ENCODE assay signal across 8 mouse cellular contexts in genomic region chr8:104250439-104251367, GRCm38 (mm10). TPM values are rescaled to one million over a fixed set of nuclear protein-coding genes. Genes with fewer than 3 reads are reported as not detected.
DNase-seq lines count a peak whose midpoint lies in the region; ATAC-seq and TF ChIP-seq lines count a peak whose summit lies in the region.

Cklf (plus strand) TSS chr8:104250861.

- DNase-seq in CD4-positive helper T cell, adult 2 months (ENCODE audit: low read depth, low spot score): peak; percentile 93
- peak; percentile 96 for DNase-seq in brain, embryonic 14.5 days (ENCODE audit: low read depth)
- DNase-seq in kidney, postnatal 0 days (ENCODE audit: low spot score): peak; percentile 95
- DNase-seq in liver, embryonic 13.5 days: peak; percentile 83
- DNase-seq in neural tube, embryonic 10.5 days (ENCODE audit: extremely low spot score, low spot score): peak; percentile 89

- peaks cover 47% of the 10 kb centered on the region for H3K4me1 ChIP-seq in erythroblast, embryonic 14.5 days (ENCODE audit: control insufficient read depth)
- H3K4me1 ChIP-seq in heart, embryonic 12.5 days (replicated peaks): peaks cover 16% of the 10 kb centered on the region
- peaks cover 15% of the 10 kb centered on the region; the same call in 1 of the 2 replicates for H3K4me1 ChIP-seq in kidney, postnatal 0 days (replicated peaks; ENCODE audit: insufficient read depth, low read length)
- H3K4me1 ChIP-seq in liver, embryonic 13.5 days (replicated peaks): peaks cover 46% of the 10 kb centered on the region
- H3K4me1 ChIP-seq in stomach, embryonic 16.5 days (ENCODE audit: control insufficient read depth, insufficient read depth, low read length): peaks cover 21% of the 10 kb centered on the region

- no peaks in the 10 kb centered on the region for H3K27me3 ChIP-seq in erythroblast, embryonic 14.5 days (ENCODE audit: control insufficient read depth)
- H3K27me3 ChIP-seq in heart, embryonic 12.5 days (replicated peaks): no peaks in the 10 kb centered on the region
- H3K27me3 ChIP-seq in kidney, postnatal 0 days (ENCODE audit: insufficient read depth, low read length): no peaks in the 10 kb centered on the region
- no peaks in the 10 kb centered on the region for H3K27me3 ChIP-seq in liver, embryonic 13.5 days
- H3K27me3 ChIP-seq in stomach, embryonic 16.5 days (ENCODE audit: control insufficient read depth, insufficient read depth, low read length): no peaks in the 10 kb centered on the region

- TF ChIP-seq CTCF in brain, embryonic 14.5 days (IDR thresholded peaks at IDR 0.05; ENCODE audit: borderline replicate concordance, extremely low read depth, insufficient read depth, insufficient read length): 0 out of 2 replicates have a peak, but pooled peaks have one; percentile 36
- TF ChIP-seq CTCF in kidney, postnatal 0 days (IDR thresholded peaks at IDR 0.05; ENCODE audit: low read depth): peak; percentile 56

- TF ChIP-seq POLR2A in brain, embryonic 14.5 days (IDR thresholded peaks at IDR 0.05; ENCODE audit: borderline replicate concordance, extremely low read depth, insufficient read depth, insufficient read length, poor library complexity, severe bottlenecking): peak; percentile 86

- H3K36me3 ChIP-seq in erythroblast, embryonic 14.5 days (ENCODE audit: control insufficient read depth): no peaks in the 10 kb centered on the region
- no peaks in the 10 kb centered on the region for H3K36me3 ChIP-seq in heart, embryonic 12.5 days
- no peaks in the 10 kb centered on the region for H3K36me3 ChIP-seq in kidney, postnatal 0 days (ENCODE audit: insufficient read depth, low read length)
- no peaks in the 10 kb centered on the region for H3K36me3 ChIP-seq in liver, embryonic 13.5 days
- no peaks in the 10 kb centered on the region for H3K36me3 ChIP-seq in stomach, embryonic 16.5 days (ENCODE audit: control insufficient read depth, insufficient read depth, low read length)

- peak; percentile 88 for ATAC-seq in heart, embryonic 12.5 days (ENCODE audit: insufficient number of reproducible peaks, low FRiP score)
- peak; percentile 81 for ATAC-seq in kidney, postnatal 0 days (replicated peaks; ENCODE audit: low FRiP score, low read depth)
- ATAC-seq in liver, embryonic 13.5 days (ENCODE audit: low read depth): peak; percentile 85
- ATAC-seq in stomach, embryonic 16.5 days (ENCODE audit: insufficient read depth, low FRiP score): peak; percentile 88

- no peaks in the 10 kb centered on the region for H3K9me3 ChIP-seq in erythroblast, embryonic 14.5 days (ENCODE audit: control insufficient read depth, low read length)
- no peaks in the 10 kb centered on the region for H3K9me3 ChIP-seq in heart, embryonic 12.5 days (replicated peaks)
- no peaks in the 10 kb centered on the region for H3K9me3 ChIP-seq in kidney, postnatal 0 days (replicated peaks; ENCODE audit: low read length)
- no peaks in the 10 kb centered on the region for H3K9me3 ChIP-seq in liver, embryonic 13.5 days (replicated peaks)
- no peaks in the 10 kb centered on the region for H3K9me3 ChIP-seq in stomach, embryonic 16.5 days (replicated peaks; ENCODE audit: control insufficient read depth, low read length)

- 4% methylated on average over 41 of the region's 41 CpGs for WGBS in heart, embryonic 12.5 days
- WGBS in kidney, postnatal 0 days: 3% methylated on average over 41 of the region's 41 CpGs
- WGBS in liver, embryonic 13.5 days (ENCODE audit: insufficient replicate concordance): 4% methylated on average over 41 of the region's 41 CpGs
- WGBS in stomach, embryonic 16.5 days: 3% methylated on average over 41 of the region's 41 CpGs

- peak within 1 kb of the TSS; percentile 79 for H3K9ac ChIP-seq in heart, embryonic 12.5 days
- H3K9ac ChIP-seq in kidney, postnatal 0 days (ENCODE audit: low read depth, low read length): peak within 1 kb of the TSS; percentile 65
- H3K9ac ChIP-seq in liver, embryonic 13.5 days: peak within 1 kb of the TSS; percentile 83
- H3K9ac ChIP-seq in stomach, embryonic 16.5 days (ENCODE audit: low read length): peak within 1 kb of the TSS; percentile 78

- peak within 1 kb of the TSS; percentile 83 for H3K4me2 ChIP-seq in heart, embryonic 12.5 days
- H3K4me2 ChIP-seq in kidney, postnatal 0 days (ENCODE audit: low read length): peak within 1 kb of the TSS; percentile 61
- peak within 1 kb of the TSS; percentile 91 for H3K4me2 ChIP-seq in liver, embryonic 13.5 days
- H3K4me2 ChIP-seq in stomach, embryonic 16.5 days (ENCODE audit: low read depth, low read length): peak within 1 kb of the TSS; percentile 68

- H3K4me3 ChIP-seq in erythroblast, embryonic 14.5 days (replicated peaks): peak within 1 kb of the TSS; percentile 69
- peak within 1 kb of the TSS; percentile 77 for H3K4me3 ChIP-seq in heart, embryonic 12.5 days
- H3K4me3 ChIP-seq in kidney, postnatal 0 days (replicated peaks; ENCODE audit: low read depth, low read length): peak within 1 kb of the TSS; percentile 62
- H3K4me3 ChIP-seq in liver, embryonic 13.5 days (replicated peaks): peak within 1 kb of the TSS; percentile 78
- H3K4me3 ChIP-seq in stomach, embryonic 16.5 days (replicated peaks; ENCODE audit: low read length): peak within 1 kb of the TSS; percentile 72

- H3K27ac ChIP-seq in heart, embryonic 12.5 days (ENCODE audit: poor library complexity, severe bottlenecking): peak within 1 kb of the TSS; percentile 75
- peak within 1 kb of the TSS; percentile 76 for H3K27ac ChIP-seq in kidney, postnatal 0 days
- H3K27ac ChIP-seq in liver, embryonic 13.5 days: peak within 1 kb of the TSS; percentile 79
- peak within 1 kb of the TSS; percentile 94 for H3K27ac ChIP-seq in stomach, embryonic 16.5 days (ENCODE audit: low read length)

RNA-seq across cellular contexts. Expression of gene Cklf, which starts in this region (rescaled TPM):
- 36.0 and 52.4 TPM in 2 replicates for polyA plus RNA-seq in brain, embryonic 14.5 days (2012; rRNA removed)
- polyA plus RNA-seq in erythroblast, embryonic 14.5 days (2012): 0.07 TPM in 1 of 2 replicates, not detected in the other
- polyA plus RNA-seq in heart, embryonic 12.5 days (2016; fragmentation: Nextera tagmentation; extraction: Ambion mirVana): 30.5 and 34.1 TPM in 2 replicates
- 33.4 and 37.2 TPM in 2 replicates for polyA plus RNA-seq in kidney, postnatal 0 days (2015; fragmentation: Nextera tagmentation; extraction: Ambion mirVana)
- polyA plus RNA-seq in liver, embryonic 13.5 days (2015; fragmentation: Nextera tagmentation; extraction: Ambion mirVana): 19.0 and 20.9 TPM in 2 replicates
- polyA plus RNA-seq in stomach, embryonic 16.5 days (2015; fragmentation: Nextera tagmentation; extraction: Ambion mirVana): 34.4 and 38.7 TPM in 2 replicates

Comparison
In these comparisons a context has a peak if more than half of its experiments do, and no peak if none do; other contexts are left out.
1. Peak in every context shown above with its lines: DNase-seq, ATAC-seq, H3K4me3 ChIP-seq and H3K27ac ChIP-seq.
2. RNA of gene Cklf (polyA plus RNA-seq): 34.4 to 38.7 TPM in stomach, embryonic 16.5 days, 36.0 to 52.4 TPM in brain, embryonic 14.5 days, 33.4 to 37.2 TPM in kidney, postnatal 0 days, 30.5 to 34.1 TPM in heart, embryonic 12.5 days and 19.0 to 20.9 TPM in liver, embryonic 13.5 days; 0.07 TPM in erythroblast, embryonic 14.5 days; every median in the first group is over 10 times any median in the second.